Mouse (Mus musculus) frontal cortex, postnatal 14 days (tissue): ENCODE measurements around the gene Abcc6.
"Not testable (repeated sequence)": the region's sequence is repeated elsewhere in the genome, so short reads cannot be mapped to it uniquely, and the experiment has no call there.

Source experiments
- DNase-seq, 2 experiments: peaks; one replicate each; pipeline ENCODE4 v3.0.0; 2022; ENCODE audit warnings: low spot score in 2 of 2

Gene Abcc6

GRCm38 (mm10) chr7:46028681-46029080 is 1.4 kb downstream of the Abcc6 start:
- DNase-seq: no peak

DNA sequence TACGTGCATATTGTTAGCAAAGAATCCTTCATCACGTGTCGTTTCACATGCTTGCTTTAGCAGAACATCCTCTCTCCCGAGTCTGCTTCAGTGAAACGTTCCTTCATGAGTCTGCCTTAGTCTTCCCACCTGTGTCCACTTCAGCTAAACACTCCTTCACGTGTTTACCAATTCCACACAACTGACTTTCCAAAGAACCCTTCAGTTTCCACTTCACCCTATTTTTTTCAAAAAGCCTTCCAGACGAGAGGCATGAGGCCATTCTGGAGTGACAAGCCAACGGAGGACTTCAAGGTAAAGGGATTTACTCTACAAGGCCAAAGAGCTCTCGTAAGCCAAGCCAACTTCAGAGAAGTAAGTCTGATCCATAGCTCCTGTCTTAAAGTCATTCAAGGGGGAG is 4.7 kb downstream of the Abcc6 start:
- no peak for DNase-seq

- no peak for DNase-seq
Measured at GRCm38 (mm10) chr7:46021951-46022350, 8.2 kb downstream of the Abcc6 start.

GRCm38 (mm10) chr7:46019594-46019993 is 10.5 kb downstream of the Abcc6 start:
- no peak for DNase-seq

DNA sequence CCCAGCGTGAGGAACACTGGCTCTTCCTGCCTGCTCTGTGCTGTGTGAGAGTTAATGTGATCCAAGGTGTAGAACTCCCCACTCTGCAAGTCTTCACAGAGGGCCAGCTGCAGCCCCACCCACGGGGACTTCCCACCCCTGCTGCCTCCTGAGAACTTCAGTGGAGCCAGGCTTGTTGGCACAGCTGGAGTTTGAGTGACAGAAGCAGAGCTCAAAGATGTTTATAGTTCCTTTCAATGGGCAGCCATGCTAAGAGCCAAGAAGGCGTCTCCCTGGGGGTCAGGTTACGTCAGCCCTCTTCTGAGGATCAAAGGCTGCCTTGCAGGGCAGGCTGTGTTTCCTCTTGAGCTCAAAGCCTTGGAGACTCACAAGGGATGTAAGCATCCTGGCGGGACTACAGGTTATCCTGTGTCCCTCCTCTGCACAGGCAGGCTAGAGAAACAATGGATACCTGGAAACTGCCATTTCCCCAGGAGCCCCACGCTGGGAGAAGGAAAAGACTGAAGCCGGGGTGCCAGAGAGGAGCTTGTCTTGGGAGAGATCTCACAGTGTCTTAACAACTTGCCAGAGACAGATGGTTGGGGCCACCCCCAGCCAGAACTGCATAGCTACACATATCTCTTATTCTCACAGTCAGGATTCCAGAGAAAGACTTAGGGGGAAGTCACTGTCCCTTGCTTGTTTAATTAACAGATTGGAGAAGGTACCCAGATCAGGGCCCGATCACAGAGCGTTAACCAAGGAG is 16.7 kb downstream of the Abcc6 start:
- peak; percentile 29 to 57 for DNase-seq

GRCm38 (mm10) chr7:46012121-46012520 is 18.0 kb downstream of the Abcc6 start:
- no peak for DNase-seq

DNA sequence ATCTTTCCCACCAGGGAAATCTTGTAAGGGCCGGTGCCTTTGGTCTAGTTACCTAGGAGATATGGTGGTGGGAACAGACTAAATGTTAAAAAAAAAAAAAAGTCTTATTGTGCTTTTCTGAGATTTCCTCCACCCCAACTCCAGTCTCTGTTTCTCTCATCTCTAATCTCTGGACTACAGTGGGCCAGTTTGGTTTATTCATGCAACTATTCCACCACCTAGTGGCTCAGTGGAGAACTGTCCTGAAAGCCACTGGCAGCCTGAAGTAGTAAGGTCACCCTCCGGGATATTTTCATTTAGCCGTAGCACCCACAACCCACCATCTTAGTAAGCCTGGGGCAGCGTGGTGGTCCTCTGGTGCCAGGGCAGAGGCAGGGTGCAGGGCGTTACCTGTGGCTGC is 20.5 kb downstream of the Abcc6 start:
- peak; percentile 44 to 69 for DNase-seq

GRCm38 (mm10) chr7:46002748-46003147 is 27.4 kb downstream of the Abcc6 start:
- no peak for DNase-seq

- DNase-seq: no peak
Measured at GRCm38 (mm10) chr7:46000577-46000976, 29.5 kb downstream of the Abcc6 start.

DNA sequence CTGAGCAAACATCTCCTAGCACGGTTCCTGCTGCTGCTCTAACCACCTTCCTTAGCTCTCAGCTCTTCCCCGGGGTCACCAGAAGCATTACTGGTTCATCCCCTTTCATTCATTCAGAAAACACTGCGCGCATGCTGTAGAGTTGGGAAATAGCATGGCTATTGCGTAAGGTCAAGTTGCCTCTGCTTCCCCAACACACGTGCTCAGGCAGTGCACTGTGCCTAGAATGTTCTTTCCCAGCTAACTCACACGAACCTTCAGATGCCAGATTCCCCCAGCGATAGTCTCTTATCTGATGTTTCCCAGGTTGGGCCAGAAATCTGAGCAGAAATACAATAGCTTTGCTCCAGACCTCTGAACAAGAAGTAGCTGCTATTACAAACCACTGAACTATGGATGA is 37.6 kb downstream of the Abcc6 start:
- DNase-seq: no peak

DNA sequence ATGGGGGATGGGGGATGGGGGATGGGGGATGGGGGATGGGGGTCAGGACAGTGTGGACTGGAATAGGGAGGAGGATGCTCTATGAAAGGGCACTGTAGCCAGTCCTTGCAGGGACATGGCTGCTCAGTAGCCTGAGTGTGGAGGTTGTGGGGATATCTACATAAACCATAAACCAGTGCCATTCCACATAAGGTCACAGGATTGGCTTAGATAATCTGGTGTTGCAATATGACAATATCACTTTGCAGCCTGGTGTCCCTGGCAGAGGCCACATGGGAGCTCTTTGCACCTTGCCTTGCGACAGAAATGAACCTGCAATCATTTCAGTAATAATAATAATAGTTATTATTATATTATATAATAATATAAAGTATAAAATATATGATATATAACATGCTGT is 41.8 kb downstream of the Abcc6 start:
- no peak for DNase-seq

GRCm38 (mm10) chr7:45986893-45987292 is 43.2 kb downstream of the Abcc6 start:
- no peak for DNase-seq

GRCm38 (mm10) chr7:45981612-45982011 is 48.5 kb downstream of the Abcc6 start:
- no peak for DNase-seq

GRCm38 (mm10) chr7:45974512-45974911 is 55.6 kb downstream of the Abcc6 start:
- DNase-seq: no peak

DNA sequence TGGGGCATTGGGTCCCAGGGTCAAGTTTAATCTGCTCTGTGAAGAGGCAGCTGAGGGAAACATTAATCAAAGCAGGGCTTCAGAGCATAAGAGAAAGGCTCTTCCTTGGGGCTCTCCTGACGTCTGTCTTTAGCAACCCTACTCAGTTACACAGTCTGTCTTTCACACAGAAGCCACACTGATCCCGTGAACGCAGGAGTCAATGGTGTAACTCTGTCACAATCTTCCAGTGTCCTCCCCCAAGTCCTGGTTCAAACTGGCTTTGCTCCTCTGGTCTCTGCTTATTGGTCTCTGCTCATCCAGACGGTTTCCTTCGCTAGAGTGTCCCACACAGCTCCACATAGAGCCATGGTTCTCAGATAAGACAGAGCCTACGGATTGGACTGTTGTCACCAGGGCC is 56.0 kb downstream of the Abcc6 start:
- DNase-seq: no peak

DNA sequence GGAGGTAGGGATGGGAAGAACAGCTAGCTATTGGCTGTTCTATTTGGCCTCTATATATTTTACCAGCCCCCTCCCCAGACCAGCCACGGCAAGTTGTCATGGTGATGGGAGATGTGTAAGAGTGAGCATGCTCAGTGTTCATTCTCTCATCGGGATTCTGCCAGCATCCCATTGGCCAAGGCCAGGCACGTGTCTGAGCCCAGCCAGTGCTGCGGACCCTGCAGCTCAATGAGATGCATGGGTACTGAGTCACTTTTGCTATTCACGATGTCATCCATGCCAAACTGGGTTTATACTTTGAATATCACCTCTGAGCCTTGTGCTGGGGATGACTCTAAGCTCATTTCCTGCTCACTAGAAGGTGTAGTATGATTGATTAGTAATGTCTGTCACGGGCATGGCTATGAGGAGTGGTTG is 56.8 kb downstream of the Abcc6 start:
- DNase-seq: peak in 1 of 2 experiments; percentile 45

DNA sequence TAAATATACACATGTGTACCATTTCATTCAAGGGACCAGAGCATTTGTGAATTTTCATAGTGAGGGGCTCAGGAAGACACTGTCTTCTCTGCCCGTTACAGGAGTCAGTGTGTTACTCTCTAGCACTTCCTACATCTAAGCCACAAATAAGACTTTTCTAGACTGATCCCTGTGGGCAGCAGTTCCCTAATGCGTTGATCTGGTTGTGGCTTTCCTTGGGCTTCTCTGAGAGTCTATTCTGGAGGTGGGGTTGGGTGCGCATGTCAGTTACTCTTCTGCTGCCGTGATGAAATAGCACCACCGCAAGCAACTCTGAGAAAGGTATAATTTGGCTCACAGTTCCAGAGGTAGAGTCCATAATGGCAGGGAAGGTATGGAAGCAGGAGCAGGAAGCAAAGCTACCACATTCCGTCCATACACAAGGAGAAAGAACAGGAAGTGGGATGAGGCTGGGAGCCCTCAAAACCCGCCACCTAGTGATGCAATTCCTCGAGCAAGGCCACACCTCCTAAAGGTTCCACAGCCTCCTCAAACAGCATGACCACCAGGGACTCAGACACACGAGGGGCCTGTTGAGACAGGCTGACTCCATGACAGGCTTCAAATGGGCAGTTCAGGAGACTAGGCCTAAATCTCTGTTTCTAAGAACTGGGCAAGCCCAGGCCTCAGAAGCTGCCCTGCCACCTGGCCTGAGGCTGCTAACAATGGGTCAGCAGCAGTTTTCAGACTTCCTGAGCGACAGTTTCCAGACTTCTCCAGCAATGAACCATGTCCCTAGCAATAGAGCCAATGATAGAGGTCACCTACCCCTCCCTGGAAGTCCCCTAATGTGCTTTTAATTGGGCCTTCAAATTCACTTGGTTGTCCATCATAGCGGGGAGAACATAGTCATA is 58.0 kb downstream of the Abcc6 start:
- no peak for DNase-seq

DNA sequence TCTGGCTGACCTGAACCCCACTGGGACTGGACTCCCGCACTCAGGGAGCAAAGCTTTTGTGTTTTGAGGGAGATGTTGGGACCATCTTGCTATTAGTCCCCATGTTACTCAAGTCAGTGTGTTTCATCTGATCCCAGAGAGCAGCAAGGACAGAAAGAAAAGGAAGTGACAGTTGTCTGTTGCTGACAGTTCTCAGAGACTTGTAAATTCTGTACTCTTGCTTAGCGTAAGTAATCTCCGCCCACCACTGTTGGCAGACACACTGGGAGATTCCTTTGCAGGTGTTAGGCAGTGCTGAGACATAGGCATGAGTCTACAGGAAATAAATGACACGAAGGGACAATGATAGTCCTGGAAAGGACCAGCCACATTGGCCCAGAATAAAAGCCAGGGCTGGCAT is 73.5 kb downstream of the Abcc6 start:
- DNase-seq: no peak

GRCm38 (mm10) chr7:45949061-45949460 is 81.0 kb downstream of the Abcc6 start:
- peak in 1 of 2 experiments; percentile 11 for DNase-seq

GRCm38 (mm10) chr7:45943280-45943679 is 86.8 kb downstream of the Abcc6 start:
- DNase-seq: not testable (repeated sequence)

DNA sequence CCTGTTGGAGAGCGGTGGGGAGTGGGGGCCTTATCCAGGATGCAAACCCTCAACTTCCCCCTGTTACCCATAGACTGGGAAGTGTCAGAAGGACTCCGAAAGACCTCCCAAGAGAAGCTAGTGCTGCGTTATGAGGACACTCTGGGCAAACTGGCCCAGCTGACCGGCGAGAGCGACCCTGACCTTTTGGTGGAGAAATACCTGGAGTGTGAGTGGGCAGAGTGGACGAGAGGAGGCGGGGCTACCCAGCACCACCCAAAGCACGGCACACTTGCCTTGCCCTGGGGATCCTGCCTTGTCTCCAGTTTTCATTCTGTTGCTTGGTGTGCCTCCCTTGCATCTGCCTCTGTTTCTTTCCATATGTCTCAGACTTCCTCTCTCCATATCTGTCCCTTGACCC is 88.1 kb downstream of the Abcc6 start:
- no peak for DNase-seq

DNA sequence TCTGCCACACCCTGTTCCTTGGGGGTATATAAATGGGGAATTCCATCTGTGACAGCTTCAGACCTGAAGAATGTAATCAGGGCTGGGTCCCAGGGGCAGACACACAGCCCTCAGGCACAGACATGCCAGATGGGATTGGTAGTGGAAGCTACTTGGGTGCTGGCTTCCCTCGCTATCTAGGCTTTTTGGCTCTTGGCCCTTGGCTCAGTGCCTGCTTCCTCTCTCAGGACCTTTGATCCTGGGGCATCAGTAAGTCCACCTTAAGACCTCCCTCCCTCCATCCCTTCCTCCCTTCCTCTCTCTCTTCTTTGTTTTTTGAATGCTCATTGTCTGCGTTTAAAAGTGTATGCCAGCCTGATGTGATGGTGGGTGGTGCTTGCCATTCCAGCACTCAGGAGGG is 90.3 kb downstream of the Abcc6 start:
- no peak for DNase-seq

- DNase-seq: peak in 1 of 2 experiments; percentile 34
Measured at GRCm38 (mm10) chr7:45935114-45935513, 95.0 kb downstream of the Abcc6 start.
